Mouse (Mus musculus): Measurements from ENCODE around the gene Luc7l3. TPM values are rescaled to one million over a fixed set of nuclear protein-coding genes. Genes with fewer than 3 reads are reported as not detected.

Luc7l3 gene
- polyA plus RNA-seq, 1 experiment from 2014 or later, result 79.4 TPM

- peaks cover 11% of the 10 kb centered on the region for H3K4me1 ChIP-seq (ENCODE audit: insufficient read depth, low read depth, low read length)
- peak; percentile 93 for DNase-seq (ENCODE audit: low spot score)
- peak overlapping the region; percentile 30; the same call in 1 of the 2 replicates for H3K4me2 ChIP-seq (replicated peaks; ENCODE audit: low read depth, low read length)
- ATAC-seq, result peak; percentile 90
- H3K9ac ChIP-seq (replicated peaks; ENCODE audit: low read depth), result no peak overlapping the region
- peak overlapping the region; percentile 93 for H3K27ac ChIP-seq (ENCODE audit: low read length)
- TF ChIP-seq EP300 (IDR thresholded peaks at IDR 0.05) (peak; percentile 71; the same call in 1 of the 2 replicates), CTCF (IDR thresholded peaks at IDR 0.05) (no peak)
- H3K27me3 ChIP-seq (replicated peaks; ENCODE audit: insufficient read depth, low read length), result no peaks in the 10 kb centered on the region
- WGBS, result 47% methylated on average over 10 of the region's 10 CpGs
- H3K4me3 ChIP-seq (ENCODE audit: low read depth, low read length), result no peak overlapping the region
- H3K9me3 ChIP-seq (ENCODE audit: low read length), result no peaks in the 10 kb centered on the region
- peaks cover 7% of the 10 kb centered on the region; the same call in 1 of the 2 replicates for H3K36me3 ChIP-seq (ENCODE audit: insufficient read depth, low read length)
Observed at GRCm38 (mm10) chr11:94340948-94341933, 19.5 kb upstream of the Luc7l3 start.

- TF ChIP-seq EP300 (IDR thresholded peaks at IDR 0.05) (peak; percentile 53), CTCF (IDR thresholded peaks at IDR 0.05) (peak; percentile 82)
- Histone ChIP-seq H3K4me3 (ENCODE audit: low read depth, low read length) (no peak overlapping the region), H3K9me3 (ENCODE audit: low read length) (no peaks in the 10 kb centered on the region), H3K27me3 (replicated peaks; ENCODE audit: insufficient read depth, low read length) (no peaks in the 10 kb centered on the region), H3K27ac (ENCODE audit: low read length) (peak overlapping the region; percentile 93), H3K4me2 (replicated peaks; ENCODE audit: low read depth, low read length) (no peak overlapping the region), H3K36me3 (ENCODE audit: insufficient read depth, low read length) (peaks cover 13% of the 10 kb centered on the region; the same call in 1 of the 2 replicates), H3K9ac (replicated peaks; ENCODE audit: low read depth) (no peak overlapping the region), H3K4me1 (ENCODE audit: insufficient read depth, low read depth, low read length) (peaks cover 9% of the 10 kb centered on the region)
- ATAC-seq (peak; percentile 57), DNase-seq (ENCODE audit: low spot score) (peak; percentile 89)
- 36% methylated on average over 18 of the region's 18 CpGs for WGBS
Observed at GRCm38 (mm10) chr11:94339732-94340585, 18.2 kb upstream of the Luc7l3 start.

GRCm38 (mm10) chr11:94338347-94338746, 16.6 kb upstream of the Luc7l3 start:
- peak overlapping the region; percentile 71 for H3K27ac ChIP-seq (ENCODE audit: low read length)
- H3K4me2 ChIP-seq (replicated peaks; ENCODE audit: low read depth, low read length), result no peak overlapping the region
- H3K9me3 ChIP-seq (ENCODE audit: low read length), result no peaks in the 10 kb centered on the region
- no peaks in the 10 kb centered on the region for H3K27me3 ChIP-seq (replicated peaks; ENCODE audit: insufficient read depth, low read length)
- H3K9ac ChIP-seq (replicated peaks; ENCODE audit: low read depth), result no peak overlapping the region
- ATAC-seq (peak; percentile 54), DNase-seq (ENCODE audit: low spot score) (peak; percentile 88)
- H3K36me3 ChIP-seq (ENCODE audit: insufficient read depth, low read length), result peaks cover 19% of the 10 kb centered on the region; the same call in 1 of the 2 replicates
- TF ChIP-seq EP300 (IDR thresholded peaks at IDR 0.05) (peak; percentile 88), CTCF (IDR thresholded peaks at IDR 0.05) (no peak)
- H3K4me1 ChIP-seq (ENCODE audit: insufficient read depth, low read depth, low read length), result peaks cover 9% of the 10 kb centered on the region
- H3K4me3 ChIP-seq (ENCODE audit: low read depth, low read length), result no peak overlapping the region
- 72% methylated on average over 2 of the region's 2 CpGs for WGBS

- H3K4me1 ChIP-seq (ENCODE audit: insufficient read depth, low read depth, low read length), result no peaks in the 10 kb centered on the region
- peak; percentile 7; the same call in 1 of the 2 replicates for TF ChIP-seq CTCF (IDR thresholded peaks at IDR 0.05)
- no peak for TF ChIP-seq EP300 (IDR thresholded peaks at IDR 0.05)
- ATAC-seq (no peak), DNase-seq (ENCODE audit: low spot score) (no peak)
- no peak overlapping the region for H3K4me3 ChIP-seq (ENCODE audit: low read depth, low read length)
- no peak overlapping the region for H3K27ac ChIP-seq (ENCODE audit: low read length)
- H3K9ac ChIP-seq (replicated peaks; ENCODE audit: low read depth), result no peak overlapping the region
- no peak overlapping the region for H3K4me2 ChIP-seq (replicated peaks; ENCODE audit: low read depth, low read length)
- no peaks in the 10 kb centered on the region for H3K27me3 ChIP-seq (replicated peaks; ENCODE audit: insufficient read depth, low read length)
- H3K9me3 ChIP-seq (ENCODE audit: low read length), result no peaks in the 10 kb centered on the region
- H3K36me3 ChIP-seq (ENCODE audit: insufficient read depth, low read length), result peaks cover 19% of the 10 kb centered on the region; the same call in 1 of the 2 replicates
Observed at GRCm38 (mm10) chr11:94336551-94336950, 14.8 kb upstream of the Luc7l3 start.

GRCm38 (mm10) chr11:94334386-94334968, 12.7 kb upstream of the Luc7l3 start:
- Histone ChIP-seq H3K4me1 (ENCODE audit: insufficient read depth, low read depth, low read length) (peaks cover 8% of the 10 kb centered on the region), H3K27me3 (replicated peaks; ENCODE audit: insufficient read depth, low read length) (no peaks in the 10 kb centered on the region), H3K9me3 (ENCODE audit: low read length) (no peaks in the 10 kb centered on the region), H3K4me2 (replicated peaks; ENCODE audit: low read depth, low read length) (no peak overlapping the region), H3K9ac (replicated peaks; ENCODE audit: low read depth) (no peak overlapping the region), H3K36me3 (ENCODE audit: insufficient read depth, low read length) (peaks cover 19% of the 10 kb centered on the region; the same call in 1 of the 2 replicates), H3K27ac (ENCODE audit: low read length) (no peak overlapping the region), H3K4me3 (ENCODE audit: low read depth, low read length) (no peak overlapping the region)
- DNase-seq (ENCODE audit: low spot score), result no peak
- ATAC-seq, result no peak
- TF ChIP-seq CTCF (IDR thresholded peaks at IDR 0.05), result no peak
- no peak for TF ChIP-seq EP300 (IDR thresholded peaks at IDR 0.05)
- 80% methylated on average over 8 of the region's 8 CpGs for WGBS
